Mouse (Mus musculus) adrenal gland, postnatal 4 days (tissue): ENCODE results near the gene Shroom1. TPM values are rescaled to one million over a fixed set of nuclear protein-coding genes. Genes with fewer than 3 reads are reported as not detected.

ENCODE experiments used
- DNase-seq, 2 experiments: peaks; one replicate each; pipeline ENCODE4 v3.0.0; 2021 to 2022; ENCODE audit warnings: low spot score in 2 of 2, mixed read lengths in 2 of 2
- microRNA-seq: library from miRNA; unstranded; fragments of <30 nt; microRNA quantifications from one replicate; pipeline ENCODE4 v1.2.0, GENCODE M21; 2021
- total RNA-seq, 2 experiments: library from RNA; stranded (reverse); gene quantifications; 2 replicates each; pipeline ENCODE4 v1.2.3; 2021

The Shroom1 gene
- total RNA-seq, 2 experiments from 2014 or later: 4.5 to 5.8 TPM

GRCm38 (mm10) chr11:53505026-53505663 lies 48.1 kb downstream of the Shroom1 start:
- no peak for DNase-seq

- no peak for DNase-seq
These were observed 50.2 kb downstream of the Shroom1 start for GRCm38 (mm10) chr11:53507098-53507805.

- peak in 1 of 2 experiments; percentile 12 for DNase-seq
These were observed 51.1 kb downstream of the Shroom1 start for GRCm38 (mm10) chr11:53508152-53508551.

GRCm38 (mm10) chr11:53508591-53508990 lies 51.6 kb downstream of the Shroom1 start:
- no peak for DNase-seq

- no peak for DNase-seq
These were observed 53.3 kb downstream of the Shroom1 start for GRCm38 (mm10) chr11:53510351-53510750.

- no peak for DNase-seq
These were observed 60.0 kb downstream of the Shroom1 start for GRCm38 (mm10) chr11:53516775-53517627.

Small RNAs within 50 kb of the gene (microRNA-seq; reads per million reads assigned to microRNA genes)
- not detected for gene Mir6920

Other genes with a start within 250 kb of the Shroom1 start
- gene Hspa4, start 156.7 kb upstream of the Shroom1 start, total RNA-seq: 100 to 1,000 TPM; 150 to 168 TPM
- 10 to 100 TPM; 12.5 to 16.4 TPM for gene Zcchc10, start 132.5 kb upstream of the Shroom1 start, total RNA-seq
- 100 to 1,000 TPM; 163 to 187 TPM for gene Aff4, start 106.4 kb upstream of the Shroom1 start, total RNA-seq
- gene Leap2, start 34.0 kb upstream of the Shroom1 start, total RNA-seq: 1 to 10 TPM in 1 of 2 experiments, not detected in 1; 7.2 TPM
- 100 to 1,000 TPM; 559 to 683 TPM for gene Uqcrq, start 26.4 kb upstream of the Shroom1 start, total RNA-seq
- 1 to 10 TPM in 1 of 2 experiments, under 1 TPM in 1; 0.85 to 1.1 TPM for gene Gdf9, start 26.2 kb upstream of the Shroom1 start, total RNA-seq
- gene Gm10447, start 95 bp upstream of the Shroom1 start, total RNA-seq: under 1 TPM; 0.36 to 0.51 TPM
- not detected for gene Gm9837, start 13.3 kb downstream of the Shroom1 start, total RNA-seq
- gene Gm9945, start 23.0 kb downstream of the Shroom1 start, total RNA-seq: not detected
- 1 to 10 TPM; 1.7 to 2.2 TPM for gene Sowaha, start 23.1 kb downstream of the Shroom1 start, total RNA-seq
- gene Sept8, start 62.1 kb downstream of the Shroom1 start, total RNA-seq: 10 to 100 TPM; 60.4 to 65.7 TPM
- gene Kif3a, start 110.2 kb downstream of the Shroom1 start, total RNA-seq: 10 to 100 TPM; 27.5 to 30.1 TPM
- not detected for gene Il4, start 161.5 kb downstream of the Shroom1 start, total RNA-seq
- not detected for gene Il13, start 177.5 kb downstream of the Shroom1 start, total RNA-seq